Mouse (Mus musculus): Measurements from ENCODE around the gene Tec. TPM values are rescaled to one million over a fixed set of nuclear protein-coding genes. Genes with fewer than 3 reads are reported as not detected.

Gene Tec
- 1 to 10 TPM; 2.0 to 2.7 TPM for total RNA-seq (2021)
- long read RNA-seq, experiment 1, partial matches to known transcripts: 1 of 5 reads
- long read RNA-seq, experiment 1, other reads (novel, unspliced or antisense): 3 of 5 reads
- long read RNA-seq, experiment 2, partial matches to known transcripts: 0 of 5 reads
- long read RNA-seq, experiment 2, other reads (novel, unspliced or antisense): 4 of 5 reads

DNA sequence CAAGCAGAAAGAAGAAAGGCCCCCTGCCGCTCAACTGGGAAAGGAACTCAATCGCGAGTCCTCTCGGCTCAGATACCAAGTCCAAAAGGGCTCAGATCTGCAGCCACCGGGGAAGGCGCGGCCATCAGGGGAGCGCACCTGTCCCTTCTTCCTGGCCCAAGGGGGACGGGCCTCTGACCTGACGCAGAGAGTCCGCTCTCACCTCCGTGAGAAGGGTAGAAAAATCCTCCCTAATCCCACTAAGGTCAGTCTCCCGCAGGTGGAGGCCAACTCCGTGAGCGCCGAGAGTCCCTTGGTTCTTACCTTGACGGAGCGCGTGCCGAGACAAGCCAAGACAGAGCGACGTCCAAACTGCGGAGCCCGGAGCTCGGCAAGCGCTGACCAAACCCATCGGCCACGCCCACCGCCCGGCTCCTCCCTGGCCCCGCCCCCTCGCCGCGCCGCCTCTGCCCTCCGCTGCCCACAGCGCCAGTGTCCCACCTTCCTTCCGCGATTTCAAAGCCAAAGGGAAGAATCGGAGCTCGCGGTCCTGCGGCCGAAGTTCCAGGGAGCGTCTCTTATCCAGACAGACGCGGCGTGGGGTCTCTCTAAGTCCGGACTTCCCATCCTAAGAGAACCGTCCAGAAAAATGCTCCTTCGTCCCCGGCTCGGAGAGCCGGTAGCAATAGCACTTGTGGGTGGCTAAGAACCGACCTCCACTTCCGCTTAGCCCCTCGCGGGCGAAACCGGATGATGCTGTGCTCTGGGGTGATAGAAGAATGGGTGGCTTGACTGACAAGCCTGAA lies at the start of gene Tec:
Tec (minus strand) TSS at position 393 of the 785 bp plus-strand sequence.
- peak; percentile 88 for DNase-seq (ENCODE audit: low spot score)

DNA sequence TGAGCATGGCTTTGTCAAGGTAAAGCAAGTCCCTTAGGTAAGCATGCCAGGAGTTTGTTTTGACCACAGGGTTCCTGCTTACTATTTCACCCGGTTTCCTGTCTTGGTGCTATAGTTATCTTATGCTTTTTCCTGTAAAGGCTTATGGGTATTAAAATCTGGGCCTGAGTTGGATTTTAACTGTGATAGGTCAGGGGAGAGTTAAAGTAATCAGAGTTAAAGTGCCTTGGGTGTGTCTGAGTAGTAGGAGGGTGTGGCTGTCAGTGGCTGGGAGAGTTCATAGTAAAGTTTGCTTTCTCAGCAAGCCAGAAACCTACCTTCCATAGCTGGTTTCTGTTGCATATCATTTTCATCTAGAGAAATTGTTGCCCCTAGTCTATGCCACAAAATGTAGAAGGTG lies 48.6 kb upstream of the Tec start:
- no peak for DNase-seq (ENCODE audit: low spot score)

- DNase-seq (ENCODE audit: low spot score): peak; percentile 36
Measured at GRCm38 (mm10) chr5:72916048-72916447, 47.8 kb upstream of the Tec start.

GRCm38 (mm10) chr5:72914633-72915561 lies 46.6 kb upstream of the Tec start:
- no peak for DNase-seq (ENCODE audit: low spot score)

DNA sequence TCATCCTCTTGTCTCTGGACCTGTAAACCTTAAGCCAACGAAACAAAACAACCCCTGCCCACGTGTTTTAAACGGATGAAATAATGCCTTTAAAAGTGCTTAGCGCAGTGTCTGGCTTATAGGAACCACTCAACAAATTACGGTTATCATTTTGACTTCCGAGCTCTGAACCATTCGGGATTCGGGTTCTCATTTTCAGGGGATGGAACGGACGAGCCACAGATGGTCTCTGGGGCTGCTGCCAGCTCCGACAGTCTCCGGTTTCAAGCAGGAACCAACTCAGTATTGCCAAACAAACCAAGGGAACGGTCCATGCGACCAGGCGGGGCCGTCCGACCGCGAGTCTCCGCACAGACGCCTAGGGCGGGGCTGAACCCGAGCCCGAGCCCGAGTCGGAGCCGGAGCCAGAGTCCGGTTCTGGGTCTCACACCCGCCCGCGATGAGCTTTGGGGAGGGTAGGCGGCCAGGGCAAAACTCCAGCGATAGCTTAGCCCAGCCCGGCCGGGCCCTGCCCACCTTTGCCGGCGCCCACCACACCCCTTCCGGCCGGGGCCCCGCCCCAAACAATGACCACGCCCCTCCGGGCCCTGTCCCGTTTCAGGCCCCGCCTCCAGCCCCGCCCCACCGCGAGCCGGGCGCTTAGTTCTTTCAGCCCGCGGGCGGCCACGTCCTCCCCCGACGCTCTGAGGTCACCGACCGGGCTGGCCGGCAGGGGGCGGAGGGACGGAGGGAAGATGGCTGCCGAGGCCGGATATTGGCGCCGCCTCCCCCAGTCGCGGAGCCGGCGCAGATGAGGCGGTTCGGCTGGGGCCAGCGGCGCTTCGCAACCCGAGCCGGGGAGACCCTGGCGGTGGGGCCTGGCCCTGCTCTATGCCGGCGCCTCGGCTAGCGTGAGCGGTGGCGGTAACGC lies 45.6 kb upstream of the Tec start, which contains the start of gene Slain2:
Slain2 (plus strand) TSS at position 657 of the 910 bp plus-strand sequence.
- peak; percentile 99 for DNase-seq (ENCODE audit: low spot score)

DNA sequence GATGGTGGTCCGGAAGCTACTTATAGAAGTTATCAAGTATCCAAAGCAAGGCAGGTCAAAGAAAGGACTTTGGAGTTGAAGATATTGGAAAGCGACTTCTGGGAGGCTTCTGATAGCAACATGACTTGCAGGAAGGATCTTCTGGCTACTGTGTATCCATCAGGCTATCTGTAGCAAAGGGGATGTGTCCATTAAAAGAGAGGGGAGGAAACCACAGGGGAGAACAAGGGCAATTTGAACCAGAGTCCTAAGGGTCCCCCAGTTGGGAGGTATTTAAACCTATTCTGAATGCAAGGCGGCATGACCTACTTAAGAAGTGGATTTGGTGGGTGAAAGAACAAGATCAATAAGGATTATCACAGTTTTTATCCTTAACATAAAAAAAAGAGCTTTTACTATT lies 43.0 kb upstream of the Tec start:
- no peak for DNase-seq (ENCODE audit: low spot score)

GRCm38 (mm10) chr5:72910373-72910772 lies 42.1 kb upstream of the Tec start:
- DNase-seq (ENCODE audit: low spot score): peak; percentile 22

DNA sequence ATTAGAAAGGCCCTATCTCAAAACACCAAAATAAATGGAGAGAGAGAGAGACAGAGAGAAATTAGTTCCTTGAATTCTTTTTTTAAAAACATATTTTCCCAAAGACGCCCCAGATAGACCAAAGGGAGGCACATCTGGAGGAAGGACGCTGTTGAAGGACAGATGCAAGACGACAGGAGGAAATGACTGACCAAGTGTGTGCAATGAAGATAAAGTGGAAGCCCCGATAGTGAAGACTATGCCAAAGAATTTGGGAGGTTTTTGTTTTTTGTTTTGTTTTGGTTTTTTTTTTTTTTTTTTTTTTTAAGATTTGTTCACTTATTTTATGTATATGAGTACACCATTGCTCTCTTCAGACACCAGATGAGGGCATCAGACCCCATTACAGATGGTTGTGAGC lies 41.1 kb upstream of the Tec start:
- DNase-seq (ENCODE audit: low spot score): no peak

DNA sequence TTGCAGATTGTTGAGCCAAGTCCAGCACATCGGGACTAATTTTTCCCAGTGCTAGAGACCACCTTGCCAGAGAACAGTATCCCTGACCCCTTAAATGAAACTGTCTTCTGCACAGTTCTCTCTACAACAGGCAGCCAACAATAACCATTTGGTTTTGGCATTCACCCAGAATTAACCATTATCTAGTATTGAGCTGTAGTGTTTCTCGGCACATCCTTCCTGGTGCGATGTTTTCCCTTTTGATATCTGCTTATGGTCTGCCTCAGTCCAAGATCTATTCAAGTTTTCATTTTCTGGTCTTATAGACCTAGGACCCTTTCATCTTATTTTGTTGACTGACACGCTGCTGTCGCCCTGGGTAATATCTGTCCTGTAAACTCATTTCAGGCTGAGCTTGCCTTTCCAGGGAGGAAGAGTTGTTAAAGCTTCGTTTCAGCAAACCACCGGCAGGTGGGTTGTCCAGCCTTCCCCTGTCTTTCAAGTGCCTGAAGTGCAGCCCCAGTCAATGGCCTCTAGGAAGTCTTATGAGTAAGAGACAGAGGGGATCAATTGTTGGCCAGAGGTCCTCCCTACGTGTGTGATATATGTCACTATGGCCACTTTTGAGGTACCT lies 40.1 kb upstream of the Tec start:
- no peak for DNase-seq (ENCODE audit: low spot score)

- DNase-seq (ENCODE audit: low spot score): no peak
Measured at GRCm38 (mm10) chr5:72907402-72907801, 39.1 kb upstream of the Tec start.

- peak; percentile 73 for DNase-seq (ENCODE audit: low spot score)
Measured at GRCm38 (mm10) chr5:72904903-72905790, 36.9 kb upstream of the Tec start.

DNA sequence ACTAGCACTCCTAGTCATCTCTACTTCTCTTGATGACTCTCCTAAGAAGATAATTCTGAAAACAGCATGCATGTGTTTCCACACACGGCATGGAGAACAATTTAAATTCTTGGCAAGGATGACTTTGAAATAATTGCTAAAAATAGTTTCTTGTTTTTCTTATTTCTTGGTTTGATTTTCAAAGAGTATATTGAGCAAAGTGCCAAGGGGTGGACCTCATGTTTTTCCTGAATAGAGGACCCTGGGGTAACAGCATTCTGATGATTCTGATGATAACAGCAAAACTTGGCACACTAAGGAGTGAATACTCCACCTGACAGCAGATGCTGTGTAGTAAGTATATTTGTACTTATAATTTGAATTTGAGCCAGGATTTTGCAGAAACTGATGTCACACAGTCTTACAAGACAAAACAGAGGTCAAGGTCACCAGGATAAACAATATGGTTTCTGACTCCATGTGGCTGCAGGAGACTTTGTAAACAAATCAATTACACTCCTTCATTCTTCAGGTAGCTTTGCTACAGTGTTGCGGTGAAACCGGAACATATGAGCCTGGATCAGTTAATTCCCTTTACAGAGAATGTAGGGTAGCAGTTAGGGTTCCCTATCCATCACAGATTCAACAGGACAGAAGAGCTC lies 34.7 kb upstream of the Tec start:
- no peak for DNase-seq (ENCODE audit: low spot score)

DNA sequence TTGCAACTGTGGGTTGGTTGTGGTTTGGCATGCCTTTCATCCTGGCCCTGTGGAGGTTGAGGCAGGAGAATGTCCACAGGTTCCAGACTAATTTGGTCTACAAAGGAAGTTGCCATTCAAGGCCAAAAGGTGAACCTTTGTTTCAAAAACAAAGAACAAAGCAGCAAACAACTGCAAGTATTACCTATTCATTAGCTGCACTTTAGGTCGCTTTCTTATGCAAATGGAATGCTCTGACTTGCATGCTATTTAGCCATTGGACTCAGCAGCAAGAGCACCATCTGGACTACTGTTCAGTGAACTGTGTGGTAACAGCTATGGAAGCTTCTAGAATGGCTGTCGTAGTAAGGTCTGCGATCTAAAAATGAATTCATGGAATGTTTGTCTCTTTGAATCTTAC lies 34.0 kb upstream of the Tec start:
- DNase-seq (ENCODE audit: low spot score): no peak

DNA sequence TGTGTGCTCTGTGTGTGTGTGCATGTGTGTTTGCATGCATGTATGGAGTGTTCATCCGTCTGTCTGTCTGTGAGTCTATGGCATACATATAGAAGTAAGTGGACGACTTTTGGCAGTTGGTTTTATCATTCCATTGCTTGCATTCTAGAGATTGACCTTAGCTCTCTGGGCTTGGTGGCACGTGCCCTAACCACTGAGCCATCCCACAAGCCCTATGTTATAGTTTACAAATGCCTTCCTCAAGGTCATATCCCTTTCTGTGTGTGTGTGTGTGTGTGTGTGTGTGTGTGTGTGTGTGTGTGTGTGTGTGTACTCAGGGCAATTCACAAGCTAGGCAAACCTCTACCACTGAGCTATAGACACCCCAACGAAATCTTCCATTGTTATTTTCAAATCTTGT lies 33.6 kb upstream of the Tec start:
- no peak for DNase-seq (ENCODE audit: low spot score)

DNA sequence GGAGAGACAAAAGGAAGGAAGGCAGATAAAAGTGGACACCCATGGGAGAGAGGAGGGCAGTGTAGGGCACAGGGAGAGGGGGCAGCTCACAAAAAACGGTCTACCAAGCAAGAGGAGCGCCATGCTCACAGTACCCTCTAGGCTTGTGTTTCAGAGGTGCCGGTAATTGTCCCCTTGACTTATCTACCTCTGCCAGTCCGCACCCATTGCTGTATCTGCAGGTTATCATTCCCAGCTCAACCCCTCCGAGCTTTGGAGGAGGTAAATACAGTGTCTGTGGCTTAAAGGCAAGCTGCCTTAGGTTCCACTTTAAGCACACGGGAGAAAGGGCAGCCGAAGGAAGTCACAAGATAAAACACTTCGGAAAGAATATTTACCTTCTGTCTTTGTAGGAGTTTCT lies 31.0 kb upstream of the Tec start:
- DNase-seq (ENCODE audit: low spot score): no peak

GRCm38 (mm10) chr5:72897998-72898397 lies 29.7 kb upstream of the Tec start:
- no peak for DNase-seq (ENCODE audit: low spot score)

- DNase-seq (ENCODE audit: low spot score): no peak
Measured at GRCm38 (mm10) chr5:72896478-72897279, 28.4 kb upstream of the Tec start.

- DNase-seq (ENCODE audit: low spot score): no peak
Measured at GRCm38 (mm10) chr5:72895261-72895660, 27.0 kb upstream of the Tec start.
